Mouse (Mus musculus) liver, embryonic 14.5 days (tissue): Measurements from ENCODE around the gene Gm10142. TPM values are rescaled to one million over a fixed set of nuclear protein-coding genes. Genes with fewer than 3 reads are reported as not detected.

ENCODE experiments used
- ATAC-seq: fragments of 200-750 bp; cut with Nextera tagmentation; 2 replicates; pipeline ENCODE4 v1.8.0; 2017; ENCODE audit warnings: moderate number of reproducible peaks, mild to moderate bottlenecking, moderate library complexity; ENCODE audit not compliant: insufficient read depth
- DNase-seq, 3 experiments: peaks; one replicate each; pipeline ENCODE4 v3.0.0-alpha.2; 2012 to 2013; ENCODE audit warnings: low read depth in 3 of 3, low spot score in 3 of 3
- H3K27ac ChIP-seq: fragments of 300-500 bp; sonication (generic); 2 replicates; pipeline ENCODE4 v1.5.1; 2014; ENCODE audit warnings: moderate library complexity, mild to moderate bottlenecking, control low read depth, inconsistent platforms
- H3K27me3 ChIP-seq: fragments of 300-500 bp; sonication (generic); 2 replicates; pipeline ENCODE4 v1.6.1; 2014; ENCODE audit warnings: mild to moderate bottlenecking, low read length, moderate library complexity; ENCODE audit not compliant: control insufficient read depth, insufficient read depth
- H3K36me3 ChIP-seq: fragments of 300-500 bp; sonication (generic); replicated peaks from 2 replicates; pipeline ENCODE4 v1.6.1; 2014; ENCODE audit warnings: low read depth; ENCODE audit not compliant: control insufficient read depth, insufficient read depth
- H3K4me1 ChIP-seq, 2 experiments: fragments of 200-500 bp in 1 of 2; fragments of 300-500 bp in 1 of 2; sonication (generic) in 1 of 2; replicated peaks; 2 replicates each; pipeline ENCODE4 v1.6.1; 2012 to 2014; ENCODE audit warnings: antibody characterized with exemption in 1 of 2, inconsistent platforms in 1 of 2, low read length in 1 of 2; ENCODE audit not compliant: control insufficient read depth in 2 of 2, insufficient read depth in 2 of 2
- H3K4me2 ChIP-seq: fragments of 300-500 bp; sonication (generic); 2 replicates; pipeline ENCODE4 v1.6.1; 2014; ENCODE audit warnings: low read depth, mild to moderate bottlenecking, control low read depth, moderate library complexity
- H3K4me3 ChIP-seq, 2 experiments: fragments of 200-500 bp in 1 of 2; fragments of 300-500 bp in 1 of 2; sonication (generic) in 1 of 2; 2 replicates each; pipeline ENCODE4 v1.5.1; 2012 to 2014; ENCODE audit warnings: low read depth in 2 of 2, low read length in 2 of 2, mild to moderate bottlenecking in 2 of 2, control low read depth in 1 of 2, inconsistent platforms in 1 of 2, moderate library complexity in 1 of 2; ENCODE audit not compliant: insufficient read depth in 1 of 2
- H3K9ac ChIP-seq: fragments of 300-500 bp; sonication (generic); replicated peaks from 2 replicates; pipeline ENCODE4 v1.6.1; 2014; ENCODE audit warnings: mild to moderate bottlenecking, control low read depth, moderate library complexity
- H3K9me3 ChIP-seq: fragments of 300-500 bp; sonication (generic); 2 replicates; pipeline ENCODE4 v1.6.1; 2016; ENCODE audit warnings: low read length, mixed read lengths; ENCODE audit not compliant: control insufficient read depth
- CTCF ChIP-seq: IDR thresholded peaks from 2 replicates; pipeline ENCODE4 v1.5.1; 2016; ENCODE audit warnings: antibody characterized with exemption, low read depth, control low read depth
- EP300 ChIP-seq: IDR thresholded peaks from 2 replicates; pipeline ENCODE4 v1.6.1; 2016; ENCODE audit warnings: antibody characterized with exemption, low read depth
- WGBS: fragments of 180-500 bp; shearing (Covaris S2); extraction: QIAGEN DNeasy Blood & Tissue Kit; methylation state at CpG from one replicate; pipeline ENCODE4 v1.1.7; 2014; ENCODE audit not compliant: insufficient replicate concordance; 5-methylcytosine and 5-hydroxymethylcytosine counted together
- polyA plus RNA-seq, 2 experiments: library from polyadenylated mRNA; depleted of rRNA in 1 of 2; stranded (reverse) in 1 of 2; unstranded in 1 of 2; fragments of >200 nt; fragmentation: Nextera tagmentation in 1 of 2; extraction: Ambion mirVana in 1 of 2; gene quantifications; 2 replicates each; pipeline versions ENCODE4 v1.2.1 to v1.2.3; 2012 to 2014

Gene Gm10142
- polyA plus RNA-seq (2012; rRNA removed) (not detected in 2 replicates), polyA plus RNA-seq (2014; fragmentation: Nextera tagmentation; extraction: Ambion mirVana) (not detected in 2 replicates)

- WGBS: 48% methylated on average over 1 of the region's 1 CpGs
- no peaks in the 10 kb centered on the region for H3K36me3 ChIP-seq
These were observed at the start of gene Gm10142 for GRCm38 (mm10) chr10:77715507-77715906. TSS of gene Gm10142 (plus strand) at chr10:77715807.

GRCm38 (mm10) chr10:77666342-77666741 lies 49.3 kb upstream of the Gm10142 start:
- TF ChIP-seq CTCF (no peak), EP300 (no peak)

More at GRCm38 (mm10) chr10:77715507-77715906, at the start of gene Gm10142:
- H3K9ac ChIP-seq: no peak within 1 kb of the TSS
- no peak within 1 kb of the TSS for H3K4me2 ChIP-seq
- TF ChIP-seq CTCF (no peak), EP300 (no peak)
- H3K4me3 ChIP-seq: no peak within 1 kb of the TSS
- no peaks in the 10 kb centered on the region for H3K9me3 ChIP-seq
- no peak for ATAC-seq
- DNase-seq: no peak
- no peaks in the 10 kb centered on the region for H3K4me1 ChIP-seq
- H3K27ac ChIP-seq: no peak within 1 kb of the TSS
- H3K27me3 ChIP-seq: no peaks in the 10 kb centered on the region

GRCm38 (mm10) chr10:77667402-77667801 lies 48.2 kb upstream of the Gm10142 start:
- Histone ChIP-seq H3K36me3 (no peaks in the 10 kb centered on the region), H3K9me3 (no peaks in the 10 kb centered on the region), H3K27me3 (no peaks in the 10 kb centered on the region; the same call in none of the 2 replicates), H3K27ac (no peak overlapping the region), H3K4me2 (no peak overlapping the region), H3K4me1 (peaks cover 13 to 16% of the 10 kb centered on the region in 2 experiments), H3K9ac (no peak overlapping the region), H3K4me3 (no peak overlapping the region)
- TF ChIP-seq EP300: no peak
- no peak for TF ChIP-seq CTCF
- WGBS: 69% methylated on average over 4 of the region's 4 CpGs
- DNase-seq: no peak
- ATAC-seq: no peak

More at GRCm38 (mm10) chr10:77666342-77666741, 49.3 kb upstream of the Gm10142 start:
- DNase-seq (no peak), ATAC-seq (no peak)
- Histone ChIP-seq H3K27ac (no peak overlapping the region), H3K36me3 (no peaks in the 10 kb centered on the region), H3K4me3 (no peak overlapping the region), H3K9ac (no peak overlapping the region), H3K27me3 (no peaks in the 10 kb centered on the region; the same call in none of the 2 replicates), H3K9me3 (no peaks in the 10 kb centered on the region), H3K4me1 (peaks cover 8 to 10% of the 10 kb centered on the region in 2 experiments), H3K4me2 (no peak overlapping the region)
- WGBS: 68% methylated on average over 8 of the region's 8 CpGs

- DNase-seq: no peak
- ATAC-seq: no peak
- TF ChIP-seq EP300 (no peak), CTCF (no peak)
- no peaks in the 10 kb centered on the region for H3K9me3 ChIP-seq
- no peaks in the 10 kb centered on the region for H3K36me3 ChIP-seq
- peaks cover 13 to 16% of the 10 kb centered on the region in 2 experiments for H3K4me1 ChIP-seq
- no peak overlapping the region for H3K27ac ChIP-seq
- H3K4me2 ChIP-seq: no peak overlapping the region
- H3K4me3 ChIP-seq: no peak overlapping the region
- no peak overlapping the region for H3K9ac ChIP-seq
- H3K27me3 ChIP-seq: peaks cover 4% of the 10 kb centered on the region
- 69% methylated on average over 4 of the region's 4 CpGs for WGBS
These were observed 44.9 kb upstream of the Gm10142 start for GRCm38 (mm10) chr10:77670710-77671109.

- TF ChIP-seq EP300 (peak; percentile 86), CTCF (no peak)
- 2% methylated on average over 4 of the region's 4 CpGs for WGBS
- Histone ChIP-seq H3K4me1 (peaks cover 13 to 16% of the 10 kb centered on the region in 2 experiments), H3K27ac (peak overlapping the region; percentile 29; the same call in 1 of the 2 replicates), H3K27me3 (peaks cover 11% of the 10 kb centered on the region), H3K9me3 (no peaks in the 10 kb centered on the region), H3K36me3 (no peaks in the 10 kb centered on the region), H3K9ac (no peak overlapping the region), H3K4me3 (no peak overlapping the region), H3K4me2 (peak overlapping the region; percentile 28; the same call in 1 of the 2 replicates)
- DNase-seq: peak; percentile 53 to 60 (median 54)
- peak; percentile 93 for ATAC-seq
These were observed 44.1 kb upstream of the Gm10142 start for GRCm38 (mm10) chr10:77671519-77671918.
